ENCODE assay signal across 29 mouse cellular contexts in genomic region chrX:52489461-52489860, GRCm38 (mm10).
DNase-seq lines count a peak whose midpoint lies in the region; ATAC-seq and TF ChIP-seq lines count a peak whose summit lies in the region.
"Had no signal": no experiment of that assay in that cellular context is flagged by ENCODE, and none has a peak within 500 bp of the region (broad histone marks: within the 10 kb centered on the region; RNA-seq: fewer than 3 reads in every experiment).

No protein-coding gene starts in this region.

- no peak overlapping the region for H3K27ac ChIP-seq in forebrain, embryonic 14.5 days (ENCODE audit: low read depth, low read length)
- H3K27ac ChIP-seq in forebrain, embryonic 15.5 days (replicated peaks): no peak overlapping the region
- H3K27ac ChIP-seq in hindbrain, postnatal 0 days: no peak overlapping the region
- no peak overlapping the region for H3K27ac ChIP-seq in hindbrain, embryonic 10.5 days
- H3K27ac ChIP-seq: embryonic facial prominence, embryonic 13.5 days; embryonic facial prominence, embryonic 15.5 days; forebrain, embryonic 10.5 days; forebrain, embryonic 13.5 days had no signal

- ATAC-seq in forebrain, embryonic 14.5 days: no peak
- no peak for ATAC-seq in forebrain, embryonic 15.5 days (replicated peaks)
- ATAC-seq in hindbrain, postnatal 0 days: no peak
- ATAC-seq: activated CD4-positive, CD25-positive, alpha-beta regulatory T cell, adult 4 months; CD4-positive, CD25-positive, alpha-beta regulatory T cell, adult 4 months; forebrain, embryonic 13.5 days; Patski had no signal

- H3K27me3 ChIP-seq in forebrain, embryonic 14.5 days (replicated peaks; ENCODE audit: control insufficient read depth, insufficient read depth, low read length): no peaks in the 10 kb centered on the region
- no peaks in the 10 kb centered on the region for H3K27me3 ChIP-seq in forebrain, embryonic 15.5 days
- H3K27me3 ChIP-seq in hindbrain, postnatal 0 days (ENCODE audit: insufficient read depth, low read length): no peaks in the 10 kb centered on the region
- H3K27me3 ChIP-seq in hindbrain, embryonic 10.5 days (ENCODE audit: insufficient read depth, poor library complexity, severe bottlenecking): no peaks in the 10 kb centered on the region
- H3K27me3 ChIP-seq: CH12.LX; embryonic facial prominence, embryonic 13.5 days; embryonic facial prominence, embryonic 15.5 days; forebrain, embryonic 13.5 days had no signal

- no peak overlapping the region for H3K4me3 ChIP-seq in forebrain, embryonic 14.5 days (ENCODE audit: low read depth, low read length)
- H3K4me3 ChIP-seq in forebrain, embryonic 15.5 days: no peak overlapping the region
- H3K4me3 ChIP-seq in hindbrain, postnatal 0 days (ENCODE audit: low read length): no peak overlapping the region
- no peak overlapping the region for H3K4me3 ChIP-seq in hindbrain, embryonic 10.5 days
- H3K4me3 ChIP-seq: embryonic facial prominence, embryonic 13.5 days; embryonic facial prominence, embryonic 15.5 days; erythroblast, embryonic 14.5 days; forebrain, embryonic 10.5 days; forebrain, embryonic 13.5 days had no signal

- 46% methylated on average over 4 of the region's 4 CpGs for WGBS in forebrain, embryonic 14.5 days
- WGBS in forebrain, embryonic 15.5 days: 43% methylated on average over 4 of the region's 4 CpGs
- 54% methylated on average over 4 of the region's 4 CpGs for WGBS in hindbrain, postnatal 0 days
- 83% methylated on average over 4 of the region's 4 CpGs for WGBS in hindbrain, embryonic 10.5 days

- H3K4me2 ChIP-seq in forebrain, embryonic 14.5 days (ENCODE audit: low read length): no peak overlapping the region
- no peak overlapping the region for H3K4me2 ChIP-seq in forebrain, embryonic 15.5 days (replicated peaks)
- no peak overlapping the region for H3K4me2 ChIP-seq in hindbrain, postnatal 0 days (ENCODE audit: low read depth, low read length)
- H3K4me2 ChIP-seq: embryonic facial prominence, embryonic 13.5 days; embryonic facial prominence, embryonic 15.5 days; forebrain, embryonic 13.5 days had no signal

- peak; percentile 56 for DNase-seq in forebrain, embryonic 14.5 days (ENCODE audit: low spot score)
- peak; percentile 2 for DNase-seq in hindbrain, postnatal 0 days (ENCODE audit: low spot score)
- DNase-seq in hindbrain, embryonic 10.5 days (ENCODE audit: low spot score): no peak
- peak; percentile 39 for DNase-seq in retina, postnatal 1 day
- no peak for DNase-seq in retina, embryonic 14.5 days (ENCODE audit: low spot score)
- DNase-seq in brain, embryonic 18.5 days (ENCODE audit: low read depth, low spot score): peak; percentile 14
- DNase-seq in lung, postnatal 25 days (ENCODE audit: low spot score): no peak
- DNase-seq: adrenal gland, adult 8-10 months; adrenal gland, postnatal 14 days; adrenal gland, postnatal 36 days; B cell, adult 2 months; cerebellum, adult 11 months; cerebellum, adult 18-20 months; cerebellum, adult 8-10 months; cerebellum, adult 9-11 months; cerebellum, postnatal 14 days; cerebellum, postnatal 36 days; embryo, embryonic 11 days had no signal

- no peak for TF ChIP-seq CTCF in hindbrain, postnatal 0 days (IDR thresholded peaks at IDR 0.05; ENCODE audit: low read depth)

- no peaks in the 10 kb centered on the region for H3K9me3 ChIP-seq in forebrain, embryonic 14.5 days (replicated peaks; ENCODE audit: control insufficient read depth, low read length)
- no peaks in the 10 kb centered on the region for H3K9me3 ChIP-seq in forebrain, embryonic 15.5 days
- no peaks in the 10 kb centered on the region for H3K9me3 ChIP-seq in hindbrain, postnatal 0 days (ENCODE audit: low read length)
- no peaks in the 10 kb centered on the region for H3K9me3 ChIP-seq in hindbrain, embryonic 10.5 days
- H3K9me3 ChIP-seq: embryonic facial prominence, embryonic 13.5 days; embryonic facial prominence, embryonic 15.5 days; forebrain, embryonic 10.5 days; forebrain, embryonic 13.5 days; G1E had no signal

- no peaks in the 10 kb centered on the region for H3K4me1 ChIP-seq in forebrain, embryonic 14.5 days (ENCODE audit: control insufficient read depth, insufficient read depth, low read length)
- H3K4me1 ChIP-seq in forebrain, embryonic 15.5 days: no peaks in the 10 kb centered on the region
- H3K4me1 ChIP-seq in hindbrain, postnatal 0 days (ENCODE audit: insufficient read depth, low read length): no peaks in the 10 kb centered on the region
- no peaks in the 10 kb centered on the region for H3K4me1 ChIP-seq in hindbrain, embryonic 10.5 days (replicated peaks)
- H3K4me1 ChIP-seq: embryonic facial prominence, embryonic 13.5 days; embryonic facial prominence, embryonic 15.5 days; forebrain, embryonic 10.5 days; forebrain, embryonic 13.5 days had no signal

- no peak overlapping the region for H3K9ac ChIP-seq in forebrain, embryonic 14.5 days (ENCODE audit: low read length)
- no peak overlapping the region for H3K9ac ChIP-seq in forebrain, embryonic 15.5 days (replicated peaks)
- no peak overlapping the region for H3K9ac ChIP-seq in hindbrain, postnatal 0 days (replicated peaks; ENCODE audit: low read length)
- H3K9ac ChIP-seq: embryonic facial prominence, embryonic 13.5 days; embryonic facial prominence, embryonic 15.5 days; forebrain, embryonic 13.5 days had no signal

- no peaks in the 10 kb centered on the region for H3K36me3 ChIP-seq in forebrain, embryonic 14.5 days (ENCODE audit: control insufficient read depth, insufficient read depth, low read length)
- H3K36me3 ChIP-seq in forebrain, embryonic 15.5 days: no peaks in the 10 kb centered on the region
- H3K36me3 ChIP-seq in hindbrain, postnatal 0 days (ENCODE audit: insufficient read depth, low read length): no peaks in the 10 kb centered on the region
- H3K36me3 ChIP-seq in hindbrain, embryonic 10.5 days: no peaks in the 10 kb centered on the region
- H3K36me3 ChIP-seq: embryonic facial prominence, embryonic 13.5 days; embryonic facial prominence, embryonic 15.5 days; forebrain, embryonic 10.5 days; G1E had no signal

Comparison
In these comparisons a context has a peak if more than half of its experiments do, and no peak if none do; other contexts are left out.
1. DNase-seq: peak in forebrain, embryonic 14.5 days (single experiment), hindbrain, postnatal 0 days (single experiment), retina, postnatal 1 day (single experiment) and brain, embryonic 18.5 days (single experiment); none in hindbrain, embryonic 10.5 days (single experiment), retina, embryonic 14.5 days (single experiment) and lung, postnatal 25 days (single experiment).